Mouse (Mus musculus) limb, embryonic 10.5 days (tissue): Measurements from ENCODE around the gene Itih1. TPM values are rescaled to one million over a fixed set of nuclear protein-coding genes. Genes with fewer than 3 reads are reported as not detected.

ENCODE experiments used
- DNase-seq: peaks from one replicate; pipeline ENCODE4 v3.0.0-alpha.2; 2017; ENCODE audit warnings: low spot score
- H3K27ac ChIP-seq: fragments of 300-500 bp; sonication (generic); 2 replicates; pipeline ENCODE4 v1.5.1; 2016; ENCODE audit warnings: mild to moderate bottlenecking
- H3K27me3 ChIP-seq: fragments of 300-500 bp; sonication (generic); 2 replicates; pipeline ENCODE4 v1.6.1; 2016; ENCODE audit warnings: low read depth, mild to moderate bottlenecking; ENCODE audit not compliant: poor library complexity, severe bottlenecking
- H3K36me3 ChIP-seq: fragments of 300-500 bp; sonication (generic); 2 replicates; pipeline ENCODE4 v1.6.1; 2016; ENCODE audit warnings: mild to moderate bottlenecking, moderate library complexity
- H3K4me1 ChIP-seq: fragments of 300-500 bp; sonication (generic); 2 replicates; pipeline ENCODE4 v1.6.1; 2016
- H3K4me3 ChIP-seq: fragments of 300-500 bp; sonication (generic); 2 replicates; pipeline ENCODE4 v1.5.1; 2016; ENCODE audit warnings: mild to moderate bottlenecking, moderate library complexity
- H3K9me3 ChIP-seq: fragments of 300-500 bp; sonication (generic); replicated peaks from 2 replicates; pipeline ENCODE4 v1.6.1; 2016; ENCODE audit warnings: mild to moderate bottlenecking
- WGBS: fragments of 180-500 bp; shearing (Covaris S2); methylation state at CpG from one replicate; pipeline ENCODE4 v1.1.7; 2016; 5-methylcytosine and 5-hydroxymethylcytosine counted together
- polyA plus RNA-seq: library from polyadenylated mRNA; unstranded; fragments of >200 nt; fragmentation: Nextera tagmentation; extraction: Ambion mirVana; gene quantifications from 2 replicates; pipeline ENCODE4 v1.2.1, GENCODE M21; 2016

Itih1 gene
- polyA plus RNA-seq: not detected in 2 replicates

- H3K4me3 ChIP-seq: no peak within 1 kb of the TSS
- WGBS: 93% methylated on average over 7 of the region's 7 CpGs
- no peak for DNase-seq
- H3K9me3 ChIP-seq: no peaks in the 10 kb centered on the region
- no peaks in the 10 kb centered on the region for H3K36me3 ChIP-seq
- no peaks in the 10 kb centered on the region for H3K27me3 ChIP-seq
- H3K4me1 ChIP-seq: no peaks in the 10 kb centered on the region
- H3K27ac ChIP-seq: no peak within 1 kb of the TSS
Measured at GRCm38 (mm10) chr14:30943038-30943437, at the start of gene Itih1. Gene Itih1 (minus strand): TSS chr14:30943289.

GRCm38 (mm10) chr14:30976222-30976621 is 33.1 kb upstream of the Itih1 start:
- Histone ChIP-seq H3K4me3 (no peak overlapping the region), H3K9me3 (no peaks in the 10 kb centered on the region), H3K4me1 (no peaks in the 10 kb centered on the region), H3K36me3 (peaks cover 48% of the 10 kb centered on the region), H3K27ac (no peak overlapping the region), H3K27me3 (no peaks in the 10 kb centered on the region)
- 81% methylated on average over 3 of the region's 3 CpGs for WGBS
- DNase-seq: no peak

- DNase-seq: no peak
- no peak overlapping the region for H3K27ac ChIP-seq
- 92% methylated on average over 6 of the region's 6 CpGs for WGBS
- peaks cover 51% of the 10 kb centered on the region for H3K36me3 ChIP-seq
- no peaks in the 10 kb centered on the region for H3K27me3 ChIP-seq
- H3K9me3 ChIP-seq: no peaks in the 10 kb centered on the region
- H3K4me1 ChIP-seq: no peaks in the 10 kb centered on the region
- H3K4me3 ChIP-seq: no peak overlapping the region
Measured at GRCm38 (mm10) chr14:30974204-30974603, 31.1 kb upstream of the Itih1 start.

GRCm38 (mm10) chr14:30960366-30960765 is 17.3 kb upstream of the Itih1 start:
- peaks cover 33% of the 10 kb centered on the region for H3K36me3 ChIP-seq
- H3K27ac ChIP-seq: no peak overlapping the region
- no peaks in the 10 kb centered on the region for H3K4me1 ChIP-seq
- no peaks in the 10 kb centered on the region for H3K9me3 ChIP-seq
- no peak overlapping the region for H3K4me3 ChIP-seq
- WGBS: 91% methylated on average over 1 of the region's 1 CpGs
- no peak for DNase-seq
- no peaks in the 10 kb centered on the region for H3K27me3 ChIP-seq

- 92% methylated on average over 4 of the region's 4 CpGs for WGBS
- H3K27me3 ChIP-seq: no peaks in the 10 kb centered on the region
- H3K27ac ChIP-seq: no peak overlapping the region
- H3K36me3 ChIP-seq: peaks cover 39% of the 10 kb centered on the region
- no peaks in the 10 kb centered on the region for H3K9me3 ChIP-seq
- H3K4me3 ChIP-seq: no peak overlapping the region
- no peak for DNase-seq
- H3K4me1 ChIP-seq: no peaks in the 10 kb centered on the region
Measured at GRCm38 (mm10) chr14:30959031-30959430, 15.9 kb upstream of the Itih1 start.

GRCm38 (mm10) chr14:30958517-30958916 is 15.4 kb upstream of the Itih1 start:
- Histone ChIP-seq H3K27me3 (no peaks in the 10 kb centered on the region), H3K27ac (no peak overlapping the region), H3K36me3 (peaks cover 42% of the 10 kb centered on the region), H3K9me3 (no peaks in the 10 kb centered on the region), H3K4me3 (no peak overlapping the region), H3K4me1 (no peaks in the 10 kb centered on the region)
- 81% methylated on average over 2 of the region's 2 CpGs for WGBS
- DNase-seq: no peak

GRCm38 (mm10) chr14:30951154-30951825 is 8.2 kb upstream of the Itih1 start, which contains the start of gene Nek4:
Gene Nek4 (plus strand): TSS chr14:30951377.
- peak; percentile 97 for DNase-seq
- peak within 1 kb of the TSS; percentile 89 for H3K27ac ChIP-seq
- under 1% methylated on average over 57 of the region's 57 CpGs for WGBS

GRCm38 (mm10) chr14:30949986-30950385 is 6.9 kb upstream of the Itih1 start:
- Histone ChIP-seq H3K4me3 (no peak overlapping the region), H3K4me1 (peaks cover 10% of the 10 kb centered on the region), H3K36me3 (peaks cover 8% of the 10 kb centered on the region), H3K27ac (no peak overlapping the region), H3K27me3 (no peaks in the 10 kb centered on the region), H3K9me3 (no peaks in the 10 kb centered on the region)
- no peak for DNase-seq
- 94% methylated on average over 10 of the region's 10 CpGs for WGBS

More at GRCm38 (mm10) chr14:30951154-30951825, 8.2 kb upstream of the Itih1 start, which contains the start of gene Nek4:
- H3K4me3 ChIP-seq: peak within 1 kb of the TSS; percentile 85
- H3K36me3 ChIP-seq: peaks cover 13% of the 10 kb centered on the region
- H3K9me3 ChIP-seq: no peaks in the 10 kb centered on the region
- H3K27me3 ChIP-seq: no peaks in the 10 kb centered on the region
- peaks cover 10% of the 10 kb centered on the region for H3K4me1 ChIP-seq

- no peaks in the 10 kb centered on the region for H3K27me3 ChIP-seq
- DNase-seq: no peak
- H3K9me3 ChIP-seq: no peaks in the 10 kb centered on the region
- no peak overlapping the region for H3K27ac ChIP-seq
- H3K4me1 ChIP-seq: no peaks in the 10 kb centered on the region
- no peaks in the 10 kb centered on the region for H3K36me3 ChIP-seq
- no peak overlapping the region for H3K4me3 ChIP-seq
- 70% methylated on average over 2 of the region's 2 CpGs for WGBS
Measured at GRCm38 (mm10) chr14:30944745-30945144, 1.7 kb upstream of the Itih1 start.

GRCm38 (mm10) chr14:30943860-30944674 is 978 bp upstream of the Itih1 start:
- Histone ChIP-seq H3K27ac (no peak overlapping the region), H3K4me1 (no peaks in the 10 kb centered on the region), H3K9me3 (no peaks in the 10 kb centered on the region), H3K27me3 (no peaks in the 10 kb centered on the region), H3K4me3 (no peak overlapping the region), H3K36me3 (no peaks in the 10 kb centered on the region)
- WGBS: 69% methylated on average over 11 of the region's 11 CpGs
- peak; percentile 67 for DNase-seq

GRCm38 (mm10) chr14:30942254-30942653 is 835 bp downstream of the Itih1 start:
- H3K27me3 ChIP-seq: no peaks in the 10 kb centered on the region
- H3K9me3 ChIP-seq: no peaks in the 10 kb centered on the region
- no peaks in the 10 kb centered on the region for H3K4me1 ChIP-seq
- WGBS: 91% methylated on average over 4 of the region's 4 CpGs
- no peak overlapping the region for H3K27ac ChIP-seq
- no peak for DNase-seq
- H3K4me3 ChIP-seq: no peak overlapping the region
- no peaks in the 10 kb centered on the region for H3K36me3 ChIP-seq

GRCm38 (mm10) chr14:30933351-30933750 is 9.7 kb downstream of the Itih1 start:
- Histone ChIP-seq H3K27ac (no peak overlapping the region), H3K9me3 (no peaks in the 10 kb centered on the region), H3K4me1 (no peaks in the 10 kb centered on the region), H3K27me3 (no peaks in the 10 kb centered on the region), H3K36me3 (no peaks in the 10 kb centered on the region), H3K4me3 (no peak overlapping the region)
- 89% methylated on average over 9 of the region's 9 CpGs for WGBS
- DNase-seq: no peak

GRCm38 (mm10) chr14:30930386-30930785 is 12.7 kb downstream of the Itih1 start:
- Histone ChIP-seq H3K27me3 (no peaks in the 10 kb centered on the region), H3K4me3 (no peak overlapping the region), H3K27ac (no peak overlapping the region), H3K9me3 (no peaks in the 10 kb centered on the region), H3K36me3 (no peaks in the 10 kb centered on the region), H3K4me1 (no peaks in the 10 kb centered on the region)
- DNase-seq: no peak
- 95% methylated on average over 4 of the region's 4 CpGs for WGBS
